Mouse (Mus musculus) lung, embryonic 16.5 days (tissue): Measurements from ENCODE around the gene Rilpl1. TPM values are rescaled to one million over a fixed set of nuclear protein-coding genes. Genes with fewer than 3 reads are reported as not detected.
A peak's percentile ranks its signal among the peaks of the same experiment; 100 is the strongest.

Source experiments
- ATAC-seq: fragments of 200-750 bp; cut with Nextera tagmentation; 2 replicates; pipeline ENCODE4 v1.8.0; 2017; ENCODE audit warnings: low read depth, mild to moderate bottlenecking, moderate library complexity
- H3K27ac ChIP-seq: fragments of 300-500 bp; sonication (generic); 2 replicates; pipeline ENCODE4 v1.5.1; 2014; ENCODE audit warnings: mild to moderate bottlenecking, control low read depth, low read length
- H3K27me3 ChIP-seq: fragments of 300-500 bp; sonication (generic); 2 replicates; pipeline ENCODE4 v1.6.1; 2014; ENCODE audit warnings: low read depth, low read length, mixed read lengths; ENCODE audit not compliant: control insufficient read depth, insufficient read depth
- H3K36me3 ChIP-seq: fragments of 300-500 bp; sonication (generic); 2 replicates; pipeline ENCODE4 v1.6.1; 2014; ENCODE audit warnings: low read length; ENCODE audit not compliant: control insufficient read depth, insufficient read depth
- H3K4me1 ChIP-seq: fragments of 300-500 bp; sonication (generic); replicated peaks from 2 replicates; pipeline ENCODE4 v1.6.1; 2014; ENCODE audit warnings: low read length, mixed read lengths; ENCODE audit not compliant: control insufficient read depth, insufficient read depth
- H3K4me2 ChIP-seq: fragments of 300-500 bp; sonication (generic); 2 replicates; pipeline ENCODE4 v1.6.1; 2014; ENCODE audit warnings: low read depth, low read length, control low read depth
- H3K4me3 ChIP-seq: fragments of 300-500 bp; sonication (generic); 2 replicates; pipeline ENCODE4 v1.5.1; 2014; ENCODE audit warnings: mild to moderate bottlenecking, low read length, control low read depth
- H3K9ac ChIP-seq: fragments of 300-500 bp; sonication (generic); 2 replicates; pipeline ENCODE4 v1.6.1; 2014; ENCODE audit warnings: low read length, control low read depth
- H3K9me3 ChIP-seq: fragments of 300-500 bp; sonication (generic); 2 replicates; pipeline ENCODE4 v1.6.1; 2016; ENCODE audit warnings: low read length; ENCODE audit not compliant: control insufficient read depth
- WGBS: fragments of 180-500 bp; shearing (Covaris S2); extraction: QIAGEN DNeasy Blood & Tissue Kit; methylation state at CpG from one replicate; pipeline ENCODE4 v1.1.7; 2014; 5-methylcytosine and 5-hydroxymethylcytosine counted together
- polyA plus RNA-seq: library from polyadenylated mRNA; unstranded; fragments of >200 nt; fragmentation: Nextera tagmentation; extraction: Ambion mirVana; gene quantifications from 2 replicates; pipeline ENCODE4 v1.2.1, GENCODE M21; 2015

Rilpl1 gene
- polyA plus RNA-seq, 1 experiment from 2014 or later, result 17.1 TPM

GRCm38 (mm10) chr5:124453339-124454081 is 77.7 kb downstream of the Rilpl1 start:
- Histone ChIP-seq H3K9me3 (no peaks in the 10 kb centered on the region), H3K4me1 (no peaks in the 10 kb centered on the region), H3K27ac (no peak overlapping the region), H3K4me3 (no peak overlapping the region), H3K36me3 (peaks cover 66% of the 10 kb centered on the region), H3K27me3 (no peaks in the 10 kb centered on the region), H3K9ac (no peak overlapping the region), H3K4me2 (no peak overlapping the region)
- ATAC-seq, result no peak
- WGBS, result 86% methylated on average over 13 of the region's 13 CpGs

DNA sequence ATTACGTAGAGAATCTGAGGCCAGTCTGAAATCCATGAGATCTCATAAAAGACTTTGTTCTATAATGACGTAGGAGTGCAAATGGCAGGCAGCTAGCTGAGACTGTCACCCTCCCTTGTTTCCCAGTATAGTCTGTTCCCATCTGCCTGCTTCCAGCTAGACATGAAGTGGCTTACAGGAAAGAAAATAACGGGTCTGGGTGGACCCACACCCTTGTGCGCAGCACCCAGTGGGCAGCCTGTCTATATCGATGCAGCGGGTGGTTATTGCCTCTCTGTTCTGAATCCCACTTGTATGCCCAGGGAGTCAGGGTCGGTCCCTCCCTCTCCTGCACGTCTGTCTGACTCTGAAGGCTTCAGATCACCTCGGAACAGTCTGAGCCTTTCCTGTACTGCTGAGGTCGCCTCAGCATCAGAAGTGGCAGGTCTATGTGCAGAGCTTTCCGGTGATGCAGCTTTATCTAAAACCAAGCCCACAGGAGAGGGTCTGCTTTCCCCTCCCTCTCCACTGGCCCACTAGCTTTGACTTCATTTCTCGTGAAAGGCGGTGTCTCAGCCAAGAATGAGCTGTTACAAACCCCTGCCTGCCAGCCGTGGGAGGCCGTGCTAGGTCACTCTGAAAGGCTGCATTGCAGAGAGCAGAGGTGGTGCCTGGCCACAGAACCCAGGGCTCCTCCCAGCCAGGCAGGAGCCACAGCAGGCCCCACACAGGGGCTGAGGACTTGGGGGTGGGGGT is 78.5 kb downstream of the Rilpl1 start:
- Histone ChIP-seq H3K27ac (no peak overlapping the region), H3K4me3 (no peak overlapping the region), H3K27me3 (no peaks in the 10 kb centered on the region), H3K4me1 (no peaks in the 10 kb centered on the region), H3K9ac (no peak overlapping the region), H3K4me2 (no peak overlapping the region), H3K36me3 (peaks cover 68% of the 10 kb centered on the region), H3K9me3 (no peaks in the 10 kb centered on the region)
- ATAC-seq, result no peak
- 81% methylated on average over 15 of the region's 15 CpGs for WGBS

DNA sequence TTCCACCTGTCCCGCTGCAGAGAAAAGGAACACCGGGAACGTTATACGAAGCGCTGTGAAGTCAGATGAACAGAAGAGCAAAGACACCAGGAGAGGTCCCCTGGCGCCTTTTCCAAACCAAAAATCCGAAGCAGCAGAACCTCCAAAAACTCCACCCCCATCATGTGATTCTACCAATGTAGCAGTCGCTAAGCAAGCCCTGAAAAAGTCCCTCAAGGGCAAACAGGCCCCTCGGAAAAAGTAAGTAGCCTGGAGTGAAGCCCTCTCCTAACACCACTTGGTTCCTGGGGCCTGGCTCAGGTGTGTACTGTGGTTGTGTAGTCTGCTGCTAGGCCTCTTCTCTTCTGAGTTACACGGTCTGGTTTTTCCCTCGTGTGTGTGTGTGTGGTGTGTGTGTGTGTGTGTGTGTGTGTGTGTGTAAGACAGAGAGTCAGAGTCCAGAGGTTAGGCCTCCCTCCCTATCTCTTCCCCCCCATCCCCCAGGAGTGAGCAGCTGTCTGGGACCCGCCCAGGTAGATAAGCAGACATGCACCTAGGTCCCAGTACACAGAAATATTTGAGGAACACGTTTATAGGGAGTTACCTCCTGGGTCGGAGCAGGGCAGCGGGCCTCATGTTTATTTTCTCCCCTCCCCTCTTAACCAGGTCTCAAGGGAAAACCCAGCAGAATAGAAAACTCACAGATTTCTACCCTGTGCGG is 80.4 kb downstream of the Rilpl1 start:
- H3K4me1 ChIP-seq, result peaks cover 10% of the 10 kb centered on the region
- H3K9ac ChIP-seq, result no peak overlapping the region
- H3K36me3 ChIP-seq, result peaks cover 53% of the 10 kb centered on the region
- no peak for ATAC-seq
- H3K4me3 ChIP-seq, result no peak overlapping the region
- no peak overlapping the region for H3K4me2 ChIP-seq
- no peaks in the 10 kb centered on the region for H3K9me3 ChIP-seq
- H3K27ac ChIP-seq, result no peak overlapping the region
- WGBS, result 72% methylated on average over 16 of the region's 16 CpGs
- H3K27me3 ChIP-seq, result no peaks in the 10 kb centered on the region

DNA sequence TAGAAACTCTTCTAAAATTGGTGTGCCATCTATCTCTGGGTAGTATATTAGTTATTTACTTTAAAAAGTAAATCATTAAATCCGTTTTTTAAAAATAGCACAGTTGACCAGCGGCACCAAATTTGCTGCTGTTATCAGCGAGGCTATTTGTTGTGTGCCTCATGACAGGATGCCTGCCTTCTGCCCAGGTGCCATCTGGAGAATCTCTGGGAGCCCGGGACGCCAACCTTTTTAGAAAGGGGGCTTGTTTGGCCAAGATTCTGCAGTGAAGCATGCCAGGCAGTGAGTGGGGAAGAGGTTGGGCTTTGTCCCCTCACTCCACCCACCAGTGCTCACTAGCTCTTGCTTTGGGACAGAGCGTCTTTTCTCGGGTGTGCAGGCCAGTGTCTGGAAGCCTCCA is 81.1 kb downstream of the Rilpl1 start:
- no peak for ATAC-seq
- Histone ChIP-seq H3K9ac (no peak overlapping the region), H3K4me2 (no peak overlapping the region), H3K9me3 (no peaks in the 10 kb centered on the region), H3K4me3 (no peak overlapping the region), H3K27me3 (no peaks in the 10 kb centered on the region), H3K27ac (no peak overlapping the region), H3K36me3 (peaks cover 50% of the 10 kb centered on the region), H3K4me1 (peaks cover 10% of the 10 kb centered on the region)
- WGBS, result 80% methylated on average over 7 of the region's 7 CpGs

- no peak overlapping the region for H3K4me2 ChIP-seq
- no peaks in the 10 kb centered on the region for H3K9me3 ChIP-seq
- peaks cover 14% of the 10 kb centered on the region for H3K4me1 ChIP-seq
- peaks cover 47% of the 10 kb centered on the region for H3K36me3 ChIP-seq
- no peak overlapping the region; the same call in 1 of the 2 replicates for H3K9ac ChIP-seq
- ATAC-seq, result no peak
- H3K27me3 ChIP-seq, result no peaks in the 10 kb centered on the region
- 70% methylated on average over 6 of the region's 6 CpGs for WGBS
- no peak overlapping the region for H3K4me3 ChIP-seq
- 0 out of 2 replicates have a peak overlapping the region, but pooled peaks have one; percentile 1 for H3K27ac ChIP-seq
Measured at GRCm38 (mm10) chr5:124449494-124449893, 81.7 kb downstream of the Rilpl1 start.

DNA sequence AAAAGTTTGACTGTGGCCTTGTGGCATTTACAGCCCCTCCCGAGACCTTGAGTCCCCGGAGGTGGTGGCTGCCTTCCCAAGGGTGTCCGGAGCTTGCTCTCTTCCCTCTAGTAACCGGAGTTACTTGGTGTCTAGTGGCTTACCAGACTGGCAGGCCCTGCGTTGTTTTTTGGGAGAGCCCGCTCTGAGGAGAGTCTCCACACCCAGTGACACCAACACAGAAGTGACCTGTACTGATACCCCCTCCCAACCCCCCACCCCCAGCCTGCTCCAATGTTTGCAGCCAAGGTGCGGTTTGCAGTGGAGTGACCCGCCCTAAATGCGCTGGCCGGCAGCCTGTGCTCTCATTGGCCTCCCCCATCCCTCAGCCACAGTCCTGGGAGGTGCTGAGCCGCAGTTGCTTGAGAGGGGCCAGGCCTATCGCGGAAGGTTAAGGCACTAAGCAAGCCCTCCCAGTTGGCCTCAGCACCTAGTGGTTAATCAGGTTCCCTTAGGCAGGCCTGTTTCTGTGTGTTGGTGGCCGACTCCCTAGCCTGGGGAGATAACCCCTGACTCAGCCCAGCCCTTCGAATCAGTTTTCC is 84.8 kb downstream of the Rilpl1 start:
- 2% methylated on average over 15 of the region's 15 CpGs for WGBS
- peak overlapping the region; percentile 88 for H3K27ac ChIP-seq
- H3K27me3 ChIP-seq, result no peaks in the 10 kb centered on the region
- H3K9ac ChIP-seq, result peak overlapping the region; percentile 89
- peak overlapping the region; percentile 92 for H3K4me2 ChIP-seq
- H3K4me3 ChIP-seq, result peak overlapping the region; percentile 86
- H3K4me1 ChIP-seq, result peaks cover 15% of the 10 kb centered on the region
- ATAC-seq, result peak; percentile 80
- H3K9me3 ChIP-seq, result no peaks in the 10 kb centered on the region
- peaks cover 30% of the 10 kb centered on the region for H3K36me3 ChIP-seq

GRCm38 (mm10) chr5:124445621-124446293 is 85.4 kb downstream of the Rilpl1 start:
- peaks cover 17% of the 10 kb centered on the region for H3K4me1 ChIP-seq
- H3K27me3 ChIP-seq, result no peaks in the 10 kb centered on the region
- peak overlapping the region; percentile 89 for H3K9ac ChIP-seq
- peak; percentile 64 for ATAC-seq
- H3K4me3 ChIP-seq, result peak overlapping the region; percentile 86
- under 1% methylated on average over 50 of the region's 77 CpGs for WGBS
- H3K9me3 ChIP-seq, result no peaks in the 10 kb centered on the region
- peak overlapping the region; percentile 92 for H3K4me2 ChIP-seq
- H3K36me3 ChIP-seq, result peaks cover 27% of the 10 kb centered on the region
- H3K27ac ChIP-seq, result peak overlapping the region; percentile 88

GRCm38 (mm10) chr5:124444661-124445561 is 86.3 kb downstream of the Rilpl1 start:
- peaks cover 20% of the 10 kb centered on the region for H3K4me1 ChIP-seq
- peak overlapping the region; percentile 89 for H3K9ac ChIP-seq
- peak overlapping the region; percentile 92 for H3K4me2 ChIP-seq
- ATAC-seq, result peak; percentile 91
- H3K27me3 ChIP-seq, result no peaks in the 10 kb centered on the region
- H3K4me3 ChIP-seq, result peak overlapping the region; percentile 86
- 4% methylated on average over 40 of the region's 66 CpGs for WGBS
- H3K9me3 ChIP-seq, result no peaks in the 10 kb centered on the region
- H3K27ac ChIP-seq, result peak overlapping the region; percentile 88
- peaks cover 20% of the 10 kb centered on the region for H3K36me3 ChIP-seq
